Mouse (Mus musculus) intestine, embryonic 14.5 days (tissue): ENCODE results near the gene Ipo9. TPM values are rescaled to one million over a fixed set of nuclear protein-coding genes. Genes with fewer than 3 reads are reported as not detected.
"Not testable (repeated sequence)": the region's sequence is repeated elsewhere in the genome, so short reads cannot be mapped to it uniquely, and the experiment has no call there.

ENCODE experiments used
- ATAC-seq: fragments of 200-750 bp; cut with Nextera tagmentation; replicated peaks from 2 replicates; pipeline ENCODE4 v1.8.0; 2017; ENCODE audit warnings: low read depth, moderate number of reproducible peaks, moderate TSS enrichment, moderate library complexity; ENCODE audit not compliant: low FRiP score, low TSS enrichment
- DNase-seq: peaks from one replicate; pipeline ENCODE4 v3.0.0-alpha.2; 2018; ENCODE audit warnings: low spot score
- H3K27ac ChIP-seq: fragments of 300-500 bp; sonication (generic); 2 replicates; pipeline ENCODE4 v1.5.1; 2014; ENCODE audit warnings: low read depth, mild to moderate bottlenecking, control low read depth
- H3K27me3 ChIP-seq: fragments of 300-500 bp; sonication (generic); replicated peaks from 2 replicates; pipeline ENCODE4 v1.6.1; 2014; ENCODE audit warnings: low read length, control low read depth; ENCODE audit not compliant: control insufficient read depth, insufficient read depth
- H3K36me3 ChIP-seq: fragments of 300-500 bp; sonication (generic); 2 replicates; pipeline ENCODE4 v1.6.1; 2014; ENCODE audit warnings: low read length, control low read depth; ENCODE audit not compliant: control insufficient read depth, insufficient read depth
- H3K4me1 ChIP-seq: fragments of 300-500 bp; sonication (generic); replicated peaks from 2 replicates; pipeline ENCODE4 v1.6.1; 2014; ENCODE audit warnings: low read length, control low read depth, mixed read lengths; ENCODE audit not compliant: control insufficient read depth, insufficient read depth
- H3K4me2 ChIP-seq: fragments of 300-500 bp; sonication (generic); 2 replicates; pipeline ENCODE4 v1.6.1; 2014; ENCODE audit warnings: low read length
- H3K4me3 ChIP-seq: fragments of 300-500 bp; sonication (generic); 2 replicates; pipeline ENCODE4 v1.5.1; 2014; ENCODE audit warnings: low read depth, low read length, control low read depth, mixed read lengths
- H3K9ac ChIP-seq: fragments of 300-500 bp; sonication (generic); 2 replicates; pipeline ENCODE4 v1.6.1; 2014; ENCODE audit warnings: mild to moderate bottlenecking, low read length
- H3K9me3 ChIP-seq: fragments of 300-500 bp; sonication (generic); 2 replicates; pipeline ENCODE4 v1.6.1; 2016; ENCODE audit warnings: low read length, control low read depth; ENCODE audit not compliant: control insufficient read depth
- WGBS: fragments of 180-500 bp; shearing (Covaris S2); extraction: QIAGEN DNeasy Blood & Tissue Kit; methylation state at CpG from one replicate; pipeline ENCODE4 v1.1.7; 2014; 5-methylcytosine and 5-hydroxymethylcytosine counted together
- polyA plus RNA-seq: library from polyadenylated mRNA; unstranded; fragments of >200 nt; fragmentation: Nextera tagmentation; extraction: Ambion mirVana; gene quantifications from 2 replicates; pipeline ENCODE4 v1.2.1, GENCODE M21; 2014

The Ipo9 gene
- polyA plus RNA-seq, 1 experiment from 2014 or later: 121 TPM

DNA sequence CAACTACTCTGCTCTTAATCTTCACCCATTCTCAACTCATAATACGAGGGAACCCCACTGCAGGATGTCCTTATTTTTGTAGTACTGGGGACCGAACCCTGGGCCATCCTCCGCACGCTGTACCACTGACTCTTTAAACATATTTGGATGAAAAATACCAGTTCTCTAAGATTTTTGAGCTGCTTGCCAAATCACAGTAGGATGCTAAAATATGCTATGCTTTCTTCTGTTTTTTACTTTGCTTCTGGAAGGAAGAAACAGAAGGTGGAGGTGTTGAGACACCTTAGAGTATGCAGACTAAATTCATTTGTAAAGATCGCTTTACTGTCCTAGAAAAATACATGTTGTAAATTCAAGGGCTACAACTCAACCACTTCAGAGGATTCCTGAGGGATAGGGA, 46.1 kb downstream of the Ipo9 start:
- Histone ChIP-seq H3K9ac (no peak overlapping the region), H3K4me1 (no peaks in the 10 kb centered on the region), H3K27me3 (no peaks in the 10 kb centered on the region), H3K4me3 (no peak overlapping the region), H3K27ac (no peak overlapping the region), H3K36me3 (peaks cover 66% of the 10 kb centered on the region), H3K9me3 (no peaks in the 10 kb centered on the region), H3K4me2 (no peak overlapping the region)
- WGBS: 97% methylated on average over 5 of the region's 5 CpGs
- DNase-seq (no peak), ATAC-seq (no peak)

DNA sequence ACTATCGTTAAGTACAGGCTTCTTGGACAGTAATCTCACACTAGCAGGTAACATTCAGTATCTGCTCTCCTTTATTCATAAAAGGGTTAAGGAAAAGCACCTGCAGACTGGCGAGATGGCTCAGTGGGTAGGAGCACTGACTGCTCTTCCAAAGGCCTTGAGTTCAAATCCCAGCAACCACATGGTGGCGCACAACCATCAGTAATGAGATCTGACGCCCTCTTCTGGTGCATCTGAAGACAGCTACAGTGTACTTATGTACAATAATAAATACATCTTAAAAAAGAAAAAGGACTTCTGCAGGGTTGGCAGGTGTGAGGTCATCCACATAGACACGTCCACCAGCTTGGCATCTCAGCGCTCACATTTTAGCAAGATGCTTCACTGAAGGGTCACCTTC, 48.7 kb downstream of the Ipo9 start:
- not testable (repeated sequence) for H3K4me1 ChIP-seq, H3K9ac ChIP-seq, DNase-seq, H3K27ac ChIP-seq, H3K4me3 ChIP-seq, H3K27me3 ChIP-seq, ATAC-seq, H3K9me3 ChIP-seq, H3K4me2 ChIP-seq
- H3K36me3 ChIP-seq: peaks cover 40% of the 10 kb centered on the region
- 69% methylated on average over 6 of the region's 6 CpGs for WGBS

DNA sequence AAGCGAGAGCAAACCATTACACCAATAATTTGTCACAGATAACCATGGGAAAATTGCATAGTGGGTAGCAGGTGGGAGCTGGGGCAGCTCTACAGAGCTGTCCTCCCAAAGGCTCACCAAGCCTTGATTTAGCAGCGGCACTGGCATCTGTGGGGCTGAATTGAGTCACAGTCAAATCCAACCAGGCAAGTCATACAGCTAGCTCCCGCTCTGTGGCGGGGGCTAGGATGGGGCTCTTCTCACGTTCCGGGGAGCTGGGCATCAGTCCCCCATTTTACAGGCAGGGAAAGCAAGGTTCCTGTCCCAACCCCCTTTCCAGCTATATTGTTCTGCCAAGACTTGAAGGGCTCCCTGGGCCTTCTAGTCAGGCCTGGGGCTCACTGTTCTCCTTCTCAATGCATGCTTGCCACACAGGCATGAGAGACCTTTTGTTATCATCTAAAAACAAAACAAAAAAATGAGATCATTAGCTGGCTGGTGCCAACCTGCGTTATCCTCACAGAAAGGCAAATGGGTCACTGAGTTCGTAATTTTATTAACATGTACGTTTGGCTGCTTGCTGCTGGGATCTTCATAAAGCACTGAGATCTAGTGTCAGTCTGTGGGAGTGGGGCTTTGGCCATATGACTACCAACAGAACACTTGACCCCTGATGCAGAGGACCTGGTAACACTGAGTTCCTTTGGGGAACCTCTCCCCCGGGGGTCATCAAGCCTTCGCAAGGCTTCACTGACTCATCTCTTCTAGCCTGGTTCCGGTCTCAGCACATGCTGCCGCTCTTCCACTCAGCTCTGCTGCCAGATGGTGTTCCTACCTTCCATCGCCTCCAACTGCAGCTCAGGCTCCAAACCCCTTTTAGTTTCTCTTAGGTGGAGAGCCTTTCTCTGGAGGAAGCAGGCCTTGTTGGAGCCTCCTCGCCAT, 50.0 kb downstream of the Ipo9 start:
- H3K9ac ChIP-seq: no peak overlapping the region
- no peak overlapping the region for H3K27ac ChIP-seq
- ATAC-seq (no peak), DNase-seq (no peak)
- H3K4me2 ChIP-seq: no peak overlapping the region
- 73% methylated on average over 15 of the region's 15 CpGs for WGBS
- H3K4me3 ChIP-seq: no peak overlapping the region
- no peaks in the 10 kb centered on the region for H3K27me3 ChIP-seq
- peaks cover 28% of the 10 kb centered on the region for H3K36me3 ChIP-seq
- no peaks in the 10 kb centered on the region for H3K4me1 ChIP-seq
- H3K9me3 ChIP-seq: no peaks in the 10 kb centered on the region

DNA sequence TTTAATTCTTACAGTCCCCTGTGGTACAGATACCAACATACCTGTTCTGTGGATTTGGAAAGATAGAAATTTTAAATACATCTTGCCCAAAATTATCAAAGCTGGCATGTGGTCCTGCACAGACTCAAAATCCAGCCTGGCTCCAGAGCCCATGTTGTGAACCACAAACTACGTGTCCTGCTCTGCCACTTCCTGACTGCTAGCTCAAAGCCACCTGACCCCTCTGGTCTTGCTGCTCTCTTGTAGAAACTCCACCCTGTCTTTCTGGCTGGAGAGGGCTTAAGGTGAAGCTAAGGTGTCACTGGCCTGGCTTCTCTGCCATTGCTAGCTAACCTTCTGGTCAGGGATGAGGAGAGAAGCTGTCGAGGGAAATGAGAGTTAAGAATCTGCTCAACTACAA, 51.3 kb downstream of the Ipo9 start:
- ATAC-seq (no peak), DNase-seq (no peak)
- H3K4me1 ChIP-seq: peaks cover 2% of the 10 kb centered on the region
- WGBS: 50% methylated on average over 2 of the region's 2 CpGs
- H3K9me3 ChIP-seq: no peaks in the 10 kb centered on the region
- peaks cover 16% of the 10 kb centered on the region for H3K36me3 ChIP-seq
- H3K9ac ChIP-seq: no peak overlapping the region
- H3K27me3 ChIP-seq: no peaks in the 10 kb centered on the region
- H3K4me3 ChIP-seq: no peak overlapping the region
- no peak overlapping the region for H3K27ac ChIP-seq
- no peak overlapping the region for H3K4me2 ChIP-seq

DNA sequence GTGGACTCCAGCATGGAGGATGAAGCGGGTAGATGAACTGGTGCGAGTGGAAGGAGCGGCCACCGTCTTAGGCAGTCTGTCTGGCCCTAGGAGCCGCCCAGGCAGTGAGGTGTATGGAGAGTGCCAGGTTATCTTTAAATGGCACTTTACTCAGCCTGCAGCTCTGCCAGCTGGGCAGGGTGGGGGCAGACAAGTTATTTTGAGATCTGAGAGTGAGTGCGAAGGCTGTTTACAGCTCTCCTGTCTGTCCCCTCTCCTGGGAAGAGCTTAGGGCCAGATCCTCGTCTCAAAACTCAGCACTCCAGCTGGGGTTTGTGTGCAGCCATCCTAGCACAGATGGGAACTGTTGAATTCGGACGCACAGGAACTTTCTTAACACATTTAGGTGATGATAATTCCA, 51.7 kb downstream of the Ipo9 start:
- Histone ChIP-seq H3K4me1 (peaks cover 5% of the 10 kb centered on the region), H3K4me3 (no peak overlapping the region)
- 53% methylated on average over 9 of the region's 9 CpGs for WGBS

DNA sequence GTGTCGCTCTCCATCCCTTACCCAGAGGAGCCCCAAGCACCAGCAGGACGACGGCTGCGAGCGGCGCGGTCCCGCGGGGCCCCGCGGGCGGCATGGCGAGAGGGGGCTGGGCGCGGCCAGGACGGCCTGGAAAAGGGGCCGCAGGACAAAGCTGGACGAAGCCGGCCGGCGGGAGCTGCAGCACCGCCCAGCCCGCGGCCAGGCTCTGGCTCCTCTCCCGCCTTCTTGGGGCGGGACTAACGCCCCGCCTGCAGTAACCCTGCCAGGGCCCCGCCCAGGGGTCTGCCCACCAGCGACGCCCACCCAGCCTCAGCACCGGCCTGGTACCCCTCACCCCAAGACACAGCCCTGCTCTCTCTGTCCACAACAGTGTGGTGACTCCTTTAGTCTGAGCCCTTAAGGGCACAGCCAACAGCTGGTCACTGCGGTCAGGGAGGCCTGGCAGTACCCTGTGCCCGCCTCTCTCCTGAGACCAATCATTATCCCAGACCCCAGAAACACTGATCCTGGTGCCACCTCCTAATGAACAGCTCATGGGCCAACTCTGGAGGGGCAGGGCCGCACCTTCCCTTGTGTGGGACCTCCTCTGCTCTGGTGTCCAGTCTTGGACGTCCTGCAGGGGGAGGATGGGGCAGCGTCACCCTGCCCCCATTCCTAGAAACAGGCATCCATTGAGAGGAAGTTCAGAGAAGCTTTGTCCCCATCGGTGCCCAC, 55.3 kb downstream of the Ipo9 start, which contains the start of gene Shisa4:
Gene Shisa4 (minus strand): TSS at position 370 of the 714 bp plus-strand sequence.
- Histone ChIP-seq H3K4me3 (peak within 1 kb of the TSS; percentile 56), H3K4me1 (peaks cover 10% of the 10 kb centered on the region), H3K4me2 (peak within 1 kb of the TSS; percentile 73), H3K36me3 (no peaks in the 10 kb centered on the region), H3K27me3 (no peaks in the 10 kb centered on the region), H3K27ac (peak within 1 kb of the TSS; percentile 64), H3K9me3 (no peaks in the 10 kb centered on the region), H3K9ac (peak within 1 kb of the TSS; percentile 75)
- 2% methylated on average over 38 of the region's 38 CpGs for WGBS
- ATAC-seq (peak; percentile 83), DNase-seq (peak; percentile 77)

More for the DNA sequence above, 51.7 kb downstream of the Ipo9 start:
- Histone ChIP-seq H3K36me3 (peaks cover 12% of the 10 kb centered on the region), H3K9ac (no peak overlapping the region), H3K4me2 (no peak overlapping the region), H3K9me3 (no peaks in the 10 kb centered on the region), H3K27me3 (no peaks in the 10 kb centered on the region), H3K27ac (no peak overlapping the region)
- no peak for ATAC-seq
- no peak for DNase-seq

DNA sequence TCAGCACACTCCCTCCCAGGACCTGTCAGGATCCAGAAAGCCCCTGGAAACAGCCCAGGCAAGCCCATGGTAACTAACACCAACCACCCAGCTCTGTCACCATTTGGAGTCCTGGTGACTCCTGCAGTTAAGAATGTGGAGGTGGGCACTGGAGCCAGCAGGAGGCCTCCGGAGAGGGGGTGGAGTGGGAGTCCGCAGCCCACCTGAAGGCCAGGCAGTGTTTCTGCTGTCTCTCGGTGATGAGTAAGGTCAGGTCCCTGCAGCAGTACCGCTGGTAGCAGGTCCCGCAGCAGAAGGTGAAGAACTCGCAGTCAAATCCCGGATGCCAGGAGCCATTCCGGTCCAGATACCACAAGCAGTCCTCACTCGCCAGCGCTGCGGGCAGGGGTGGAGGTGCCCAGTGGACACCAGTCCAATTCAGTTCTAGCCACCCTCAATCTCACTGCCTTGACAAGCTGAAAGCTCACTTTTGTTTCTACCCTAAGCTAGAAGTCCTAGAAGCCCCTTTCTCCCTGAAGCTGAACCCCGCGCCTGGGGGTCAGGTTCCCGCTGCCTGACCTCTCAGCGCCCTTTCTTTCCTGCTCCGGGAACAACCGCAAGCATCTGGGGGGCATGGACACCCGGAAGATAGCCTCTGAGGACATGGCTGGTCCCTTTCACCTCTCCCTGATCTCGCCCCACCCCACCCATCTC, 56.0 kb downstream of the Ipo9 start:
- peak; percentile 76 for DNase-seq
- H3K4me3 ChIP-seq: peak overlapping the region; percentile 56
- WGBS: 2% methylated on average over 19 of the region's 19 CpGs
- H3K27ac ChIP-seq: peak overlapping the region; percentile 64
- H3K9me3 ChIP-seq: no peaks in the 10 kb centered on the region
- H3K36me3 ChIP-seq: no peaks in the 10 kb centered on the region
- H3K9ac ChIP-seq: peak overlapping the region; percentile 75
- H3K4me1 ChIP-seq: peaks cover 10% of the 10 kb centered on the region
- H3K27me3 ChIP-seq: no peaks in the 10 kb centered on the region
- peak; percentile 24; the same call in 1 of the 2 replicates for ATAC-seq
- peak overlapping the region; percentile 73 for H3K4me2 ChIP-seq

DNA sequence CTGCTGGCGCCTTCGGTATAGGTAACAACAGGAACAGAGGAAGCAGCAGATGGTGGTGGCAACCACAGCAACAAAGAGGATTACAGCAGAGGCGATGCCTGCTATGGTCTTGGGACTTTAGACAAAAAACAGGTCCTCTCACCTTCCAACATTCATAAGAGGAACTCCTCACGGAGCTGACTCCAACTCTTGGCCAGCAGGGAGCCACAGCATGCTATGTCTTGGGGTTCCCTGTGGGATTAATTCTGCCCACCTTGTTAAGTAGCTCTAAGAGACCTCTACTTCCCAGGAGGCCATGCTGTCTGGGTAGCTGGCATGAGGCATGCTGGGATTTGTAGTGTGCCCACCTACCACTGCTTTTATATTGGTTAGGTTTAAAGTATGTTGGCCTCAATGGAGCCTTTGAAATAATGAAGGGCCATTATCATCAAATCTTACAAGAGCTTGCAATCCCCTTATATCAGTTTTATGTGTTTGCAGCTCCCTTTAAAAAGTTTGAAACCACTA, 57.1 kb downstream of the Ipo9 start:
- Histone ChIP-seq H3K4me1 (peaks cover 13% of the 10 kb centered on the region), H3K4me2 (0 out of 2 replicates have a peak overlapping the region, but pooled peaks have one; percentile 14), H3K27ac (no peak overlapping the region), H3K27me3 (no peaks in the 10 kb centered on the region), H3K9ac (no peak overlapping the region), H3K36me3 (no peaks in the 10 kb centered on the region), H3K4me3 (no peak overlapping the region), H3K9me3 (no peaks in the 10 kb centered on the region)
- ATAC-seq (no peak), DNase-seq (no peak)
- 67% methylated on average over 4 of the region's 4 CpGs for WGBS
